Mouse (Mus musculus): ENCODE results near the gene Sema6c. TPM values are rescaled to one million over a fixed set of nuclear protein-coding genes. Genes with fewer than 3 reads are reported as not detected.

Sema6c gene
- polyA plus RNA-seq, 1 experiment = 0.01 TPM

- no peak overlapping the region for H3K4me3 ChIP-seq (replicated peaks)
- H3K36me3 ChIP-seq (ENCODE audit: control insufficient read depth) = peaks cover 78% of the 10 kb centered on the region
- TF ChIP-seq TAL1 (IDR thresholded peaks at IDR 0.05; ENCODE audit: low read length) (no peak), GATA1 (IDR thresholded peaks at IDR 0.05; ENCODE audit: low read length) (no peak)
- no peaks in the 10 kb centered on the region for H3K27me3 ChIP-seq (ENCODE audit: control insufficient read depth)
- H3K4me1 ChIP-seq (ENCODE audit: control insufficient read depth) = peaks cover 40% of the 10 kb centered on the region
- H3K9me3 ChIP-seq (ENCODE audit: control insufficient read depth, low read length) = no peaks in the 10 kb centered on the region
Observed at GRCm38 (mm10) chr3:95213609-95213975, 53.3 kb downstream of the Sema6c start.

GRCm38 (mm10) chr3:95216655-95217254, 56.5 kb downstream of the Sema6c start:
- Histone ChIP-seq H3K4me1 (ENCODE audit: control insufficient read depth) (peaks cover 39% of the 10 kb centered on the region), H3K36me3 (ENCODE audit: control insufficient read depth) (peaks cover 56% of the 10 kb centered on the region), H3K27me3 (ENCODE audit: control insufficient read depth) (no peaks in the 10 kb centered on the region), H3K9me3 (ENCODE audit: control insufficient read depth, low read length) (no peaks in the 10 kb centered on the region), H3K4me3 (replicated peaks) (peak overlapping the region; percentile 68)
- TF ChIP-seq GATA1 (IDR thresholded peaks at IDR 0.05; ENCODE audit: low read length) (no peak), TAL1 (IDR thresholded peaks at IDR 0.05; ENCODE audit: low read length) (no peak)

- TF ChIP-seq GATA1 (IDR thresholded peaks at IDR 0.05; ENCODE audit: low read length) (no peak), TAL1 (IDR thresholded peaks at IDR 0.05; ENCODE audit: low read length) (no peak)
- peak within 1 kb of the TSS; percentile 68 for H3K4me3 ChIP-seq (replicated peaks)
- no peaks in the 10 kb centered on the region for H3K9me3 ChIP-seq (ENCODE audit: control insufficient read depth, low read length)
- peaks cover 39% of the 10 kb centered on the region for H3K4me1 ChIP-seq (ENCODE audit: control insufficient read depth)
- H3K27me3 ChIP-seq (ENCODE audit: control insufficient read depth) = no peaks in the 10 kb centered on the region
- H3K36me3 ChIP-seq (ENCODE audit: control insufficient read depth) = peaks cover 49% of the 10 kb centered on the region
Observed at GRCm38 (mm10) chr3:95217255-95218134, 57.2 kb downstream of the Sema6c start, which contains the start of gene Gabpb2. Gabpb2 (minus strand) TSS chr3:95217916.

DNA sequence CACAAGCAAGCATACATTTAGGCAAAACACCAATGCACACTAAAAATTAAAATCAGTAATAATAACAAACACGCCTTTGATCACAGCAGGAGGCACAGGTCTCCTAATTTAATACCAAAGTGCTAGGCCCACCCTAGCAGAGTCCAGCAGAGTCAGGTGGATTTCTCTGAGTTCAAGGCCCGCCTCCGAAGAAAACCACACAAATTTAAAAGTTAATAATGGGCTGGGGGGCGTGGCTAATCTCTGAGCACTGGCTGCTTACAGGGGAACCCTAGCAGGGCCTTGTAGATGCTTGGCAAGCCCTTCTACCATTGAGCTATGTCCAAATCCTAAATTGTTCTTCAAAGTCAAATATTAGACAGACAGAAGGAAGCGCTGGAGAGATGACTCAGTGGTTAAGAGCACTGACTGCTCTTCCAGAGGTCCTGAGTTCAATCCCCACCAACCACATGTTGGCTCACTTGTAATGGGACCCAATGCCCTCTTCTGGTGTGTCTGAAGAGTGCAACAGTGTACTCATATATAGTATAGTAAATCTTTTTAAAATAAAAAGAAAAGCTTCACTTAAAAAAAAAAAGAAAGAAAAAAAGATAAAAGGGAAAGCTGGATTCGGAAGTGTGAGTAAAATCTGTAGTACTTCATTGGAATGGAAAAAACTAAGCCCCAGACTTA, 58.3 kb downstream of the Sema6c start:
- Histone ChIP-seq H3K36me3 (ENCODE audit: control insufficient read depth) (peaks cover 47% of the 10 kb centered on the region), H3K4me1 (ENCODE audit: control insufficient read depth) (peaks cover 42% of the 10 kb centered on the region), H3K9me3 (ENCODE audit: control insufficient read depth, low read length) (no peaks in the 10 kb centered on the region), H3K4me3 (replicated peaks) (peak overlapping the region; percentile 68), H3K27me3 (ENCODE audit: control insufficient read depth) (no peaks in the 10 kb centered on the region)
- TF ChIP-seq GATA1 (IDR thresholded peaks at IDR 0.05; ENCODE audit: low read length) (no peak), TAL1 (IDR thresholded peaks at IDR 0.05; ENCODE audit: low read length) (no peak)

GRCm38 (mm10) chr3:95223041-95223440, 62.8 kb downstream of the Sema6c start:
- TF ChIP-seq TAL1 (IDR thresholded peaks at IDR 0.05; ENCODE audit: low read length) = no peak
- no peak for TF ChIP-seq GATA1 (IDR thresholded peaks at IDR 0.05; ENCODE audit: low read length)
- Histone ChIP-seq H3K27me3 (ENCODE audit: control insufficient read depth) (no peaks in the 10 kb centered on the region), H3K9me3 (ENCODE audit: control insufficient read depth, low read length) (no peaks in the 10 kb centered on the region), H3K4me1 (ENCODE audit: control insufficient read depth) (peaks cover 26% of the 10 kb centered on the region), H3K36me3 (ENCODE audit: control insufficient read depth) (peaks cover 24% of the 10 kb centered on the region), H3K4me3 (replicated peaks) (no peak overlapping the region)

Other genes starting within 250 kb of the Sema6c start
- 0.64 and 1.1 TPM in 2 replicates for gene Selenbp1, start 227.4 kb upstream of the Sema6c start, polyA plus RNA-seq (2012)
- not detected in 2 replicates for gene Rfx5, start 206.4 kb upstream of the Sema6c start, polyA plus RNA-seq (2012)
- 0.48 and 0.91 TPM in 2 replicates for gene Pi4kb, start 185.7 kb upstream of the Sema6c start, polyA plus RNA-seq (2012)
- 0.61 and 0.79 TPM in 2 replicates for gene Zfp687, start 145.0 kb upstream of the Sema6c start, polyA plus RNA-seq (2012)
- gene Psmd4, start 117.8 kb upstream of the Sema6c start, polyA plus RNA-seq (2012) = 17.0 and 20.7 TPM in 2 replicates
- gene Pip5k1a, start 53.5 kb upstream of the Sema6c start, polyA plus RNA-seq (2012) = 1.5 and 2.3 TPM in 2 replicates
- 16.8 and 18.2 TPM in 2 replicates for gene Vps72, start 49.4 kb upstream of the Sema6c start, polyA plus RNA-seq (2012)
- gene Tmod4, start 36.0 kb upstream of the Sema6c start, polyA plus RNA-seq (2012) = not detected in 2 replicates
- 0.63 and 0.86 TPM in 2 replicates for gene Scnm1, start 26.4 kb upstream of the Sema6c start, polyA plus RNA-seq (2012)
- 0.90 and 1.1 TPM in 2 replicates for gene Lysmd1, start 26.4 kb upstream of the Sema6c start, polyA plus RNA-seq (2012)
- gene Tnfaip8l2, start 18.1 kb upstream of the Sema6c start, polyA plus RNA-seq (2012) = 0.04 and 0.17 TPM in 2 replicates
- gene Gabpb2, start 57.5 kb downstream of the Sema6c start, polyA plus RNA-seq (2012) = 0.29 and 0.30 TPM in 2 replicates
- 6.8 and 8.0 TPM in 2 replicates for gene Cdc42se1, start 68.3 kb downstream of the Sema6c start, polyA plus RNA-seq (2012)
- gene Mllt11, start 71.7 kb downstream of the Sema6c start, polyA plus RNA-seq (2012) = 0.09 TPM in 2 replicates
- gene Gm128, start 81.1 kb downstream of the Sema6c start, polyA plus RNA-seq (2012) = not detected in 2 replicates
- not detected in 2 replicates for gene Bnipl, start 90.7 kb downstream of the Sema6c start, polyA plus RNA-seq (2012)
- gene Mindy1, start 120.9 kb downstream of the Sema6c start, polyA plus RNA-seq (2012) = 6.4 and 7.1 TPM in 2 replicates
- gene Prune1, start 121.6 kb downstream of the Sema6c start, polyA plus RNA-seq (2012) = 0.06 and 0.08 TPM in 2 replicates
- 0.03 and 0.06 TPM in 2 replicates for gene Anxa9, start 146.7 kb downstream of the Sema6c start, polyA plus RNA-seq (2012)
- 5.9 and 9.3 TPM in 2 replicates for gene Cers2, start 154.3 kb downstream of the Sema6c start, polyA plus RNA-seq (2012)
- 0.42 and 0.62 TPM in 2 replicates for gene Setdb1, start 196.7 kb downstream of the Sema6c start, polyA plus RNA-seq (2012)
- gene 4930558C23Rik, start 242.4 kb downstream of the Sema6c start, polyA plus RNA-seq (2012) = not detected in 2 replicates